Mouse (Mus musculus) liver, embryonic 15.5 days (tissue): Measurements from ENCODE around the gene Scimp. TPM values are rescaled to one million over a fixed set of nuclear protein-coding genes. Genes with fewer than 3 reads are reported as not detected.
"Not testable (repeated sequence)": the region's sequence is repeated elsewhere in the genome, so short reads cannot be mapped to it uniquely, and the experiment has no call there.

Experiments used
- ATAC-seq: fragments of 200-750 bp; cut with Nextera tagmentation; 2 replicates; pipeline ENCODE4 v1.8.0; 2017; ENCODE audit warnings: moderate number of reproducible peaks, mild to moderate bottlenecking, moderate library complexity; ENCODE audit not compliant: insufficient read depth
- H3K27ac ChIP-seq: fragments of 300-500 bp; sonication (generic); replicated peaks from 2 replicates; pipeline ENCODE4 v1.5.1; 2015; ENCODE audit warnings: mild to moderate bottlenecking, inconsistent platforms
- H3K27me3 ChIP-seq: fragments of 300-500 bp; sonication (generic); 2 replicates; pipeline ENCODE4 v1.6.1; 2015; ENCODE audit warnings: mild to moderate bottlenecking, inconsistent platforms
- H3K36me3 ChIP-seq: fragments of 300-500 bp; sonication (generic); replicated peaks from 2 replicates; pipeline ENCODE4 v1.6.1; 2015; ENCODE audit warnings: moderate library complexity, mild to moderate bottlenecking, inconsistent platforms
- H3K4me1 ChIP-seq: fragments of 300-500 bp; sonication (generic); replicated peaks from 2 replicates; pipeline ENCODE4 v1.6.1; 2015; ENCODE audit warnings: inconsistent platforms
- H3K4me2 ChIP-seq: fragments of 300-500 bp; sonication (generic); 2 replicates; pipeline ENCODE4 v1.6.1; 2015; ENCODE audit warnings: moderate library complexity, mild to moderate bottlenecking, inconsistent platforms
- H3K4me3 ChIP-seq: fragments of 300-500 bp; sonication (generic); replicated peaks from 2 replicates; pipeline ENCODE4 v1.5.1; 2015; ENCODE audit warnings: mild to moderate bottlenecking, inconsistent platforms
- H3K9ac ChIP-seq: fragments of 300-500 bp; sonication (generic); 2 replicates; pipeline ENCODE4 v1.6.1; 2015; ENCODE audit warnings: moderate library complexity, mild to moderate bottlenecking, inconsistent platforms
- H3K9me3 ChIP-seq: fragments of 300-500 bp; sonication (generic); replicated peaks from 2 replicates; pipeline ENCODE4 v1.6.1; 2016; ENCODE audit warnings: inconsistent platforms
- WGBS: fragments of 180-500 bp; shearing (Covaris S2); methylation state at CpG from one replicate; pipeline ENCODE4 v1.1.7; 2015; ENCODE audit warnings: mixed read lengths; ENCODE audit not compliant: insufficient replicate concordance; 5-methylcytosine and 5-hydroxymethylcytosine counted together
- polyA plus RNA-seq: library from polyadenylated mRNA; unstranded; fragments of >200 nt; fragmentation: Nextera tagmentation; extraction: Ambion mirVana; gene quantifications from 2 replicates; pipeline ENCODE4 v1.2.1, GENCODE M21; 2015

Gene Scimp
- polyA plus RNA-seq, 1 experiment from 2014 or later = 0.47 TPM

DNA sequence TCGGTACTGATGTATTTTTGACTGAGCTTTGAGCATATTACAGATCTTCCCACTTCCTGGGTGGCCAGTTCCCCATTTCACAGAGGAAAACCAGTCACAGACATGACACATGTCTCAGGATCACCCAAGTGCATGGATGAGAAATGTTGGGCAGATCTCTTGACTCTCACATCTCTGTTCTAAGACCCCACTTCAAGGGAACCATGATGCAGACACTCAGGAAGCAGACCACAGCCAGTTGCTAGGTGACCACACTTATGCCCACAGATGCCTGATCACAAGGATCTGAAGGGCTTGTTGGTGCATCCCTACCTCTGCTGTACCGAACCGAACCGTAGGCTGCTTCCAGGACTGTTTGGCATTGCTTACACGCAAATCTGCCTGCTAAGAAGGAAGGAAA is 20.7 kb downstream of the Scimp start:
- H3K9me3 ChIP-seq = no peaks in the 10 kb centered on the region
- no peak overlapping the region for H3K4me3 ChIP-seq
- H3K27ac ChIP-seq = no peak overlapping the region
- H3K27me3 ChIP-seq = no peaks in the 10 kb centered on the region
- no peak for ATAC-seq
- H3K36me3 ChIP-seq = no peaks in the 10 kb centered on the region
- no peak overlapping the region for H3K4me2 ChIP-seq
- H3K4me1 ChIP-seq = no peaks in the 10 kb centered on the region
- 60% methylated on average over 5 of the region's 5 CpGs for WGBS
- no peak overlapping the region for H3K9ac ChIP-seq

GRCm38 (mm10) chr11:70790874-70791551 is 21.4 kb downstream of the Scimp start:
- no peaks in the 10 kb centered on the region for H3K27me3 ChIP-seq
- no peak for ATAC-seq
- H3K9ac ChIP-seq = no peak overlapping the region
- no peaks in the 10 kb centered on the region for H3K36me3 ChIP-seq
- WGBS = 38% methylated on average over 7 of the region's 7 CpGs
- no peak overlapping the region for H3K4me2 ChIP-seq
- H3K4me3 ChIP-seq = no peak overlapping the region
- no peak overlapping the region for H3K27ac ChIP-seq
- no peaks in the 10 kb centered on the region for H3K9me3 ChIP-seq
- no peaks in the 10 kb centered on the region for H3K4me1 ChIP-seq

- H3K4me1 ChIP-seq = no peaks in the 10 kb centered on the region
- ATAC-seq = no peak
- H3K27ac ChIP-seq = no peak overlapping the region
- no peaks in the 10 kb centered on the region for H3K9me3 ChIP-seq
- no peaks in the 10 kb centered on the region for H3K36me3 ChIP-seq
- WGBS = 67% methylated on average over 2 of the region's 2 CpGs
- H3K27me3 ChIP-seq = peaks cover 2% of the 10 kb centered on the region; the same call in 1 of the 2 replicates
- no peak overlapping the region for H3K4me3 ChIP-seq
- H3K9ac ChIP-seq = no peak overlapping the region
- no peak overlapping the region for H3K4me2 ChIP-seq
Observed at GRCm38 (mm10) chr11:70790426-70790825, 22.0 kb downstream of the Scimp start.

GRCm38 (mm10) chr11:70788972-70789655 is 23.3 kb downstream of the Scimp start:
- no peaks in the 10 kb centered on the region for H3K9me3 ChIP-seq
- H3K9ac ChIP-seq = no peak overlapping the region
- H3K4me2 ChIP-seq = no peak overlapping the region
- H3K27ac ChIP-seq = no peak overlapping the region
- no peak overlapping the region for H3K4me3 ChIP-seq
- no peaks in the 10 kb centered on the region for H3K4me1 ChIP-seq
- ATAC-seq = no peak
- no peaks in the 10 kb centered on the region for H3K36me3 ChIP-seq
- 49% methylated on average over 10 of the region's 10 CpGs for WGBS
- peaks cover 2% of the 10 kb centered on the region; the same call in 1 of the 2 replicates for H3K27me3 ChIP-seq

GRCm38 (mm10) chr11:70787052-70787451 is 25.3 kb downstream of the Scimp start:
- Histone ChIP-seq H3K36me3 (no peaks in the 10 kb centered on the region), H3K9ac (no peak overlapping the region), H3K9me3 (no peaks in the 10 kb centered on the region), H3K4me2 (no peak overlapping the region), H3K4me3 (no peak overlapping the region), H3K27me3 (peaks cover 2% of the 10 kb centered on the region; the same call in 1 of the 2 replicates), H3K4me1 (no peaks in the 10 kb centered on the region), H3K27ac (no peak overlapping the region)
- no peak for ATAC-seq
- WGBS = 39% methylated on average over 11 of the region's 11 CpGs

DNA sequence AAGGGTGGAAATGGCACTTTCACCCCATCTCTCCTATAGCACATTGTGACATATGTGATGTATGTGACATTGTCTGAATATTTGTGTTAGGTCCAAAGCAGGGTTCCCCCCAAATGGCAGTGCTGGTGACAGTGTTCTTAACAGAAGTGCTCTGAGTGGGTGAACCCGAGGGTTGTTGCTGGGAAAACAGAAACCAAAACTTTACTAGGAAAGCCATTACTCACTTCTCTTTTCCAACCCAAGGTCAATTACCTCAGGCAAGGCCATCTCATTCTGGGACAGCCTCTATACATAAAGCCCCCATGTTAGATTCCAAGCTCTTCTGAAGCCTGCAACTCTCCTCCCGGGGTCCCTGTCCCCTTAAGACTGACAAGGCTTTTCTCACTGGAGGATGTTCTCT is 26.5 kb downstream of the Scimp start:
- no peak overlapping the region for H3K9ac ChIP-seq
- H3K27me3 ChIP-seq = peaks cover 2% of the 10 kb centered on the region; the same call in 1 of the 2 replicates
- no peak overlapping the region for H3K4me2 ChIP-seq
- WGBS = 35% methylated on average over 2 of the region's 2 CpGs
- H3K9me3 ChIP-seq = no peaks in the 10 kb centered on the region
- no peak overlapping the region for H3K27ac ChIP-seq
- H3K4me3 ChIP-seq = no peak overlapping the region
- H3K36me3 ChIP-seq = no peaks in the 10 kb centered on the region
- ATAC-seq = no peak
- H3K4me1 ChIP-seq = no peaks in the 10 kb centered on the region

DNA sequence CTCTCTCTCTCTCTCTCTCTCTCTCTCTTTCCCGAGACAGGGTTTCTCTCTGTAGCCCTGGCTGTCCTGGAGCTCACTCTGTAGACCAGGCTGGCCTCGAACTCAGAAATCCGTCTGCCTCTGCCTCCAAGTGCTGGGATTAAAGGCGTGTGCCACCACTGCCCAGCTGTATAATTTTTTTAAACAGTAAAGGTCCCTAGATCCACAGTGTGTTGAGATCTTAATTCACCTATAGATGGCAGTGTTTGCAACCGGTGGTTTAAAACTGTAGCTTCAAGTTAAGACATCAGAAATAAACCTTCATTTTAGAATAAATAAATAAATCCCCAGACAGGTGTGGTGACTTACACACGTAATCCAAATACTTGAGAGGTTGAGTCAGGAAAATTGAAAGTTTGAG is 34.3 kb downstream of the Scimp start:
- not testable (repeated sequence) for H3K4me2 ChIP-seq, H3K9ac ChIP-seq, H3K4me1 ChIP-seq, H3K36me3 ChIP-seq, H3K27me3 ChIP-seq, H3K4me3 ChIP-seq, H3K9me3 ChIP-seq, H3K27ac ChIP-seq, ATAC-seq
- 12% methylated on average over 6 of the region's 6 CpGs for WGBS

DNA sequence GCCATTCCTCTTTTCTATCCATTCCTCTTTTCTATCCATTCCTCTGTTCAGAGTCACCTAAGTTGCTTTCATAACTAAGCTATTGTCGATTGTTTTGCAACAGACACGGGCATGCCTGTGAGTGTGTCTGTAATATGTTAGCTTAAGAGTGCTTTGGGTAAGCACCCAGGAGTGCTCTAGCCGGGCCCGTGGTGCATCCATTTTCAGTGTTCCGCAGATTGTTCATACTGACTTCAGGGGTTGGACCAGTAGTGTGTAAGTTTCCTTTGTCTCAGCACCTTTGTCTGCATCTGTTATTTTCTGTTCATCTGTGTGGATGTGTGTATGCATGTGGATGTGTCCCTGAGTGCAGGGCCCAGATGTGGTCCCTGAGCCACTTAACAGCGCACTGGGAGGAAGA is 34.8 kb downstream of the Scimp start:
- H3K27ac ChIP-seq = no peak overlapping the region
- no peak for ATAC-seq
- H3K27me3 ChIP-seq = no peaks in the 10 kb centered on the region
- H3K9ac ChIP-seq = no peak overlapping the region
- WGBS = 53% methylated on average over 6 of the region's 6 CpGs
- no peaks in the 10 kb centered on the region for H3K9me3 ChIP-seq
- no peak overlapping the region for H3K4me2 ChIP-seq
- H3K36me3 ChIP-seq = no peaks in the 10 kb centered on the region
- H3K4me1 ChIP-seq = 0 out of 2 replicates have a peak, but pooled peaks cover 9% of the 10 kb centered on the region
- H3K4me3 ChIP-seq = no peak overlapping the region

GRCm38 (mm10) chr11:70776830-70777571 is 35.4 kb downstream of the Scimp start:
- Histone ChIP-seq H3K4me2 (no peak overlapping the region), H3K4me1 (0 out of 2 replicates have a peak, but pooled peaks cover 9% of the 10 kb centered on the region), H3K27me3 (no peaks in the 10 kb centered on the region), H3K4me3 (no peak overlapping the region), H3K9me3 (no peaks in the 10 kb centered on the region), H3K27ac (no peak overlapping the region), H3K36me3 (peaks cover 1% of the 10 kb centered on the region), H3K9ac (no peak overlapping the region)
- ATAC-seq = no peak
- 24% methylated on average over 17 of the region's 17 CpGs for WGBS

DNA sequence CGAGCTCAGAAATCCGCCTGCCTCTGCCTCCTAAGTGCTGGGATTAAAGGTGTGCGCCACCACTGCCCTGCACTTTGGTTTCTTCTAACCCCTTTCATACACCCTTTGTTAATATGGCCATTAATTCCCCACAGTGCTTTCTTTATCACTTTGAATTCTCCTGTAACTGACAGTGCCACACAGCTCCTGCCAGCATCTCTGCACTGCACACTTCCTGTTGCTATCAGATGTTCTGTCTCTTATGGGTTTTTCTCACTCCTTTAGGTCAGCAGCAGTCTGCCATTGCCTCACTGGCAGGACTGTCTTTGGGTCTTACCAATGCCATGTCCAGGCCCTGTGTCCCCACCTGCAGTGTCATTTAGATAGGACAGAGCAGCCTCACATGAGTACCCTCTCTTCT is 41.6 kb downstream of the Scimp start:
- no peak overlapping the region for H3K4me3 ChIP-seq
- H3K4me1 ChIP-seq = peaks cover 4% of the 10 kb centered on the region; the same call in 1 of the 2 replicates
- ATAC-seq = no peak
- 44% methylated on average over 3 of the region's 3 CpGs for WGBS
- H3K9ac ChIP-seq = no peak overlapping the region
- peaks cover 8% of the 10 kb centered on the region for H3K36me3 ChIP-seq
- H3K9me3 ChIP-seq = no peaks in the 10 kb centered on the region
- H3K4me2 ChIP-seq = no peak overlapping the region
- no peak overlapping the region for H3K27ac ChIP-seq
- H3K27me3 ChIP-seq = no peaks in the 10 kb centered on the region

GRCm38 (mm10) chr11:70765776-70766445 is 46.5 kb downstream of the Scimp start:
- Histone ChIP-seq H3K9ac (no peak overlapping the region), H3K9me3 (no peaks in the 10 kb centered on the region), H3K4me1 (peaks cover 24% of the 10 kb centered on the region), H3K4me2 (no peak overlapping the region), H3K36me3 (no peaks in the 10 kb centered on the region), H3K27ac (no peak overlapping the region), H3K27me3 (peaks cover 10% of the 10 kb centered on the region), H3K4me3 (no peak overlapping the region)
- no peak for ATAC-seq
- WGBS = 53% methylated on average over 16 of the region's 16 CpGs
